Mouse (Mus musculus): ENCODE results near the gene Rtkn2.

Gene Rtkn2

DNA sequence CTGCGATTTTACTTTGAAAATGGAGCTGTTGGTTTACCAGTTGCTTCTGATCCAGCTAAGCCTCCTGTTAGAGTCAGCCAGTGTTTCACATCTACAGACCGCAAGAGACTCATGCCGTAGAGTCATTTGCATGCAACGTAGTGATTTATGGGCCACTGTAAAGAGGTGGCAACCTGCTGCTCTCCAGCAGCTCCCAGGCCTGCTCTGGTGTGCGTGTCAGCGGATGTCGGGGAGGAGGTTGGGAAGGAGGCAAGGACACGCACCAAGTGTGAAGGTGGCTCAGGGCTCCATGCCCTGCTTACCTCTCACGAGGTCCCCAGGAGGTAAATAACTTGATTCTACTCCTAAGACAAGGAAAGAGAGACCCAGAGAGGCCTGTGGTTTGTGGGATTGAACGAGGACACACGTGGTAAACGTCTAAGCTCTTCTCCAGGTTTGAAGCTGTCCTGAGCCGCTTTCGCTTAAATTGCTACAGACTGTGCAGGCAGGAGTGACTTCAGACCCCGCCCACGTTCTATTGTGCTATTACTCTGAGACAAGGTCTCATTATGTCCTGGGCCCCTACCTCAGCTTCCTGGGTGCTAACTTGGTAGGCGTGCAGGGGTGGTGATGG, 57.1 kb downstream of the Rtkn2 start:
- ATAC-seq (ENCODE audit: insufficient number of reproducible peaks, low FRiP score, low TSS enrichment), result no peak

DNA sequence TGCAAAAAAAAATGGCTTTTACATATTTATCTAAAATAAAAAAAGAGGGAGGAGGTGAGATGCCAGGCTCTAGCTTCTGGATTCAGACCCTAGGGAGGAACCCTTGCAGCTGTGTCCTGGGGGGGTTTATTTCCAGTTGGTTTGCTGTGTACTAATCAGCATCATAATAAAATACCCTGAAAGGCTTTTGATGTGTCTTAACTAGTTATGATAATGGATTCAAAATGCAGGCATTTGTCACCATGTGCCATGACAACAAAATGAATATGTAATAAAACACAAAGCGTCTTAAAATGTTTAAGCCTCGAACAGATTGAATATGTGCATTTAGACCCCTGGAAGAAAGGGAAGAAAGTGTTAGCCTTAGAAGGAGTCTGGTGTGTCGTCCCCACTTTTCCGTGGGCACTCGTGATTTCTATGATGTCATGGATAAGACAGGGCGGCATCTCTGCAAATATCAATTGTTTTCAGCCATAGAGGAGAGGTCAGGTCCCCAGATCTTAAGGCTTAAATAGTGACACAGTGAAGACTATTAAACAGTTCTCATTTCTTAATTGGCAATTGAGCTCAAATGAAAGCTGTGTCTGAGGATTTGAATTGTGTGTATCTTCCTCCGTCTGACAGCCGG, 59.7 kb downstream of the Rtkn2 start:
- no peak for ATAC-seq (ENCODE audit: insufficient number of reproducible peaks, low FRiP score, low TSS enrichment)

DNA sequence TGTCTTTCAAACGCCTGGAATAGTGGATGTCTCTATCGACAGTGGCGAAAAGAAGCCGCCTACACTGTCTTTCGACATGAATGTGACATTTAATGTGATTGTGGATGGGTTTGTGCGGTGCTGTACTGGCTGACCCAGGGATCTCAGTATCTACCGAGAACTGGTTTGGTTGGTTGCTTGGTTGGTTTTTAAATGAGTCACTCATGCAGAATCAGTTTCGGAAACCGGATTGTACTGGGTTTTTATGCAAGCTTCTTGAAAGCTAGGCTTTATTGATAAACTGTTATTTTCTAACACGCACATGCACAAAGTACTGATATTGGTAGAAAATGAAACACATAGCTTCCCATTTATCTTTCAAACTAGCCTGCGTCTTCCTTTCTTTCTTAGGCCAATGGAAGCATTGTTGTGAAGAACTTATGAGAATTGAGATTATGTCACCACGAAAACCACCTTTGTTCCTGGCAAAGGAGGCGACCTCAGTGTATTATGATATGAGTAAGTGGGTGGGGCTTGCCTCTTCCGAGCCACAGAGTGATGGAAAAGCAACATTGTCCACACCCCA, 60.4 kb downstream of the Rtkn2 start:
- ATAC-seq (ENCODE audit: insufficient number of reproducible peaks, low FRiP score, low TSS enrichment), result no peak

DNA sequence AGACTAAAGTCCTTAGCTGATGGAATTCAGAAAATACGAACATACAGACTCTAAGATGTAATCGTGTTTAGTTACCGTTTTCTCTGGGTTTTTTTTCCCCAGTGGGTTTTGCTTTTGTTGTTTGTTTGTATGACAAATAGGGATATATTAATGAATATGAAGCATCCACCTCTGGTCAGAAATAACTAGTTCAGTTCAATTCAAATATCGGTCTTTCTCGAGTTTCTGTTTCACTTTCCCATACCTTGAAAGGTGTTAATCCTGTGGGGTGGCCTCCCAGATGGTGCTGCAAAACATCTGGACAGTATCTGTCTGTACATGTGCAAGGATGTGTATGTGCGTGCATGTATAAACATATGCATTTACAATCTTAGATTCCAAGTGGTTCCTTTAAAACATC, 61.0 kb downstream of the Rtkn2 start:
- no peak for ATAC-seq (ENCODE audit: insufficient number of reproducible peaks, low FRiP score, low TSS enrichment)

DNA sequence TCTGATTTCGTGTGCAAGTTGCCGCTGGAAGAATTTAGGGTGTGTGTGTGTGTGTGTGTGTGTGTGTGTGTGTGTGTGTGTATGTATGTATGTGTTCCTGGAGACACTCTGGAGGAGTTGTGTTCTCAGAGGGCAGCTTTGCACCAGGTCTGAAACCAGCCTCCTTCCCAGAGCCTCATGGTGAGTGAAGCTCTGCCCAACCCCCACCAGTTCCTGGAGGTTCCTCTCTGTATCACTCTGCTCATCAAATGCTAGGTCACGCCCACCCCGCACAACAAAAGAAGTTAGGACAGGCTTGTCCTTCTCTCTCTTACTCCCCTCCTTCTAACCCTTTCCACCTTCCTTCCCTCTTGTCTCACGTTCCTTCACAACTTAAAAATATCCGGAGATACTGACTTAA, 64.6 kb downstream of the Rtkn2 start:
- no peak for ATAC-seq (ENCODE audit: insufficient number of reproducible peaks, low FRiP score, low TSS enrichment)

DNA sequence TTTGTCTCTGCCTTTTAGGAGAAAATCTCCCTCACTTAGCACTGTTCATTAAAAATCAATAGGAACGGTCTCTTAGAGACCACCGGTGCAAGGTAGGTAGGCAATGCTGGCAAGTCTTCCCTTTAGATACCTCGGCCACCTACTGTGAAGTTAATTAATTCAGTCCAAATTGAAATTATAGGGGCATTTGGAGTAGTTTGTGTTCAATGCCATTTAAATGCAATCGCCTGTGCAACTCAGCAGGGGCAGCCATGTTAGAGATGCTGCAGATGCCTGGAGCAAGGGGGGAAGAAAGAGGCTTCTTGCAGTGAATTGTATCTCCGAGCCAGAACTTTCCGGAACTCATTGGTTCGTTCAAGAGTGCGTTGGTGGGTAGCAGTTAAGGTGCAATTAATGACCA, 65.5 kb downstream of the Rtkn2 start:
- no peak for ATAC-seq (ENCODE audit: insufficient number of reproducible peaks, low FRiP score, low TSS enrichment)

DNA sequence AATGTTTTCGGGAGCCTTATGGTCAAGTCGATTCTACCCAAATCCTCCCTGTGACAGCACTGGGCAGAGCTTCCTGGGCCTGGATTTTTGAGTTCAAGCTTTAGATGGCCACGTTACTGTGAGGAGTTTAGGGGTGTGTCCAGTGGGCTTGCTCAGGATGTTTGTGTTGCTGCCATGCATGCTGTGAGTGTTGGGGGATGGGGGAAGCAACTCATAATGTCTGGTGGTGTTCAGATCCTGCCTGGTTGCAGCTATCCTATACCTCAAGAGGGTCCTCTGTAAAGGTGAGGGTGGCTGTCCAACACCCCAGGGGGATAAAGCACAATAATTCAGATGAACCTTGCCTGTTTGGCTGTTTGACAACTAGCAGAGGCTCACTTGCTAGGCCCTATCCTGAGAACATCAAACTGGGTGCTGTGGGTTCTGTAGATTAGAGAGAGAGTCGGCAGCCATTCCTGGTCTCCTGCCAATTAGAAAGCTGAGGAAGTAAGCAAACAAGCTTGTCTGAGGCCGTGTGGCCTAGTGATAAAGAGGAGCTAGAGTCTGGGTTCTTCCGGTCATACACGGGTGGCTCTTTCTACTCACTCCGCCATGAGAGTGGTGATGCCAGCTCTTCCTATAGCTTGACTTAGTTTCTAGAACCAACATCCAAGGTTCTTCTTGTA, 69.4 kb downstream of the Rtkn2 start:
- no peak for ATAC-seq (ENCODE audit: insufficient number of reproducible peaks, low FRiP score, low TSS enrichment)

DNA sequence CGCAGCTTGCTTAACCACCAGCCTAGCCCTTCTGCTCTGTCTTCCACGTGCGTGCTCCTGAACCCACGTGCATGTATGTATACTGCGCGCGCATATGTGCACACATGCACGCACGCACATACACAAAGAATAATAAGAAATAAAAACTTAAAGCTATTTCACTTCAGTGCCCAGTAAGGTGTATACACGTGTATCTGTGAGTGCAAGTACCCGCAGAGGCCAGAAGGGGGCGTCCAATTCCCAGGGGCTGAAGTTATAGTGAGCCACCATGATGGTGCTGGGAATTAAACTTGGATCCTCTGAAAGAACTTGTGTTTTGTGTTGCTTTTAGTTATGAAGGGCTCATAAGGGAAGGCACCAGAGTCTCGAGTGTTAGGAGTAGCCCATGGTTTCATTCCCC, 71.5 kb downstream of the Rtkn2 start:
- ATAC-seq (ENCODE audit: insufficient number of reproducible peaks, low FRiP score, low TSS enrichment), result no peak

DNA sequence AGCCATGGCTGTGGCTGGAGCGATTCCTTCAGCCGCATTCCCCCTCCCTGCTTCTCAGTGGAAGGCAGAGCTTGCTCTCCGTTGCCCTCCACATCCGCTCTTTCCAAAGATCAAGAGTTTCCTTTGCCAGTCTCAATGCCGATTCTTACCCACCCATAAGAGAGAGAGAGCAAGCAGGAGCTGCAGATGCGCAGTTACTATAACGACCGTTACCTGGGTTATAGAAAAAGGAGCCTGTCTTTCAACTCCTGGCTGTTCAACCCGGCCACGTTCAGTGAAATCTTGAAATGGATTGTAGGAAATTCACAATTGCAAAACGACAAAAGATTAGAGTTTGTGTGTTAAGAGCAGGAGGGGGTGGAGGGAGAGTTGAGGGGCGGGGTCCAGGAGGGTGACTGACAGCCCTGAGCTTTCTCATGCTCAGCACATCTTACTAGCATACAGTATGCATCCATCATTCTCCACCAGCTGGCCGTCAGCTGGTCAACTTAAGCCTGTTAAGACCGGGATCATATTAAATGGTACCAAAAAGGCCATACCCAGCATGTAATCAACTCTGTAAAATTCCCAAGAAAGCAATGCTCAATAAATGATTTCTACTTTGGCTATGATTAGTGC, 72.1 kb downstream of the Rtkn2 start:
- no peak for ATAC-seq (ENCODE audit: insufficient number of reproducible peaks, low FRiP score, low TSS enrichment)

DNA sequence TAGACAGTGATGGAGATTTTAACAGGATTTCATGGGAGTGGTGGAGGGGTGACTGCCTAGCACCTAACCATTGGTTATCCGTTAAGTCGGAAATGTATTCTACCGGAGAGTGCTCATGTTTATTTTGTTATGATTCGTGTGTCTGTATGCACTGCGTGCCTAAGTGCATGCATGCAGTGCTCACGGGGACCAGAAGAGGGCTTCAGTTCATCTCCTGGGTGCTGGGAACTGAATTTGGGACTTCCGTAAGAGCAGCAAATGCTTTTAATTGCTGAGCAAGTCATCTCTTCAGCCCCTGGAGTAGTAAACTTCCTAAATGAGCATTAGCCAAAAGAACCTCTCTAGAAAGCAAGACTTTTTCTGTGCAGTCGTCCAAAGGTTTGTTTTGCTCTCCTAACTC, 72.9 kb downstream of the Rtkn2 start:
- no peak for ATAC-seq (ENCODE audit: insufficient number of reproducible peaks, low FRiP score, low TSS enrichment)

DNA sequence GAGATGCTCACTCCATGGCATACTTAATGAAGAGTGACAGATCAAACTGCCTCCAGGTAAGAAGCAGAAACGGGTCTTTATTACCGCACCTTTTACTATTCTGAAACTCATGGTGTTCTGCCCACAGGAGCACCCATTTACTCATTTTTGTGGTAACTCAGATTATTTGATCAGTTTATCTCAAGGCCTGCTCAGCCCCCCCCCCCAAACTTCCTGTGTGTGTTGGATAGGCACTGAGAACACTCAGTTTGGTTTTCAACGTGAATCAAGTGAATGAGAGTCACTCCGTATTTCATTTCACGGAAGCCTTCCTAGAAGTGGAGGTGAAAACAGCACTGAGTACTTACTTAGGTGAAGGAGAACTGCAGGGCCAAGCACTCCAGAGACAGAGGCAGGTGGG, 74.8 kb downstream of the Rtkn2 start:
- ATAC-seq (ENCODE audit: insufficient number of reproducible peaks, low FRiP score, low TSS enrichment), result no peak

DNA sequence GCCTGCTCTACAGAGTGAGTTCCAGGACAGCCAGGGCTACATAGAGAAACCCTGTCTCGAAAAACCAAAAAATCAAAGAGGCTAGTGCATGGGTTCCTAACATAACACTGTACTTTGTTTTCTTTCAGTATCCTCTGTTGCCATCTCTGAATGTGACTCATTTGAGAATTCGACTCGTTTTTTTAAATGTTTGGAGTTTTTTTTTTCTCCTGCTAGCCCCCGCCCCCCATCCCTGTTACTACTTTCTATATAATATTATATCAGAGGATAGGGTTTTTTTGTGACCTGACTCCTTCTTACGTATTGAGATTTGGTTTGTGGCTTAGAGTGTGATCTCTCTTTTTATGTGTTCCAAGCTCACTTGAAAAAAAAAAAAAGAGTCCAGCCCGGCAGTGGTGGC, 75.3 kb downstream of the Rtkn2 start:
- no peak for ATAC-seq (ENCODE audit: insufficient number of reproducible peaks, low FRiP score, low TSS enrichment)

DNA sequence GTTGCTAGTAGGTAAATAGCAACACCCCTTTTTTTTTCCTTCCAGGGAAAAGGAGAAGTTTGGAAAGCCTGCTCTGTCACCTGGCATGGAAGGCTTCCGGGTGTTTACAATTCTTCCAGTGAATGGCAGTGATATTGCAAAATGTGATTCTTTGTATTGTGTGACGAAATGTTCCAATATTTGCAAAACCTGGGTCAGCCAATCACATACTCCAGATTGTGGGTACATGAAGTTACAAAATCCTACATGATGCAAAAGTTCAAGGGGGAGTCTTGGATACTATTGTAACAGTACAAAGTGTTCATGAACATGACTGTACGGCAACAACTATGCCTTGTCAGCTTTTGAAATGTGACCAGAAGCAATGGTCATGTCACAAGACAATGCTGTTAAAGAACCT, 78.5 kb downstream of the Rtkn2 start:
- no peak for ATAC-seq (ENCODE audit: insufficient number of reproducible peaks, low FRiP score, low TSS enrichment)

DNA sequence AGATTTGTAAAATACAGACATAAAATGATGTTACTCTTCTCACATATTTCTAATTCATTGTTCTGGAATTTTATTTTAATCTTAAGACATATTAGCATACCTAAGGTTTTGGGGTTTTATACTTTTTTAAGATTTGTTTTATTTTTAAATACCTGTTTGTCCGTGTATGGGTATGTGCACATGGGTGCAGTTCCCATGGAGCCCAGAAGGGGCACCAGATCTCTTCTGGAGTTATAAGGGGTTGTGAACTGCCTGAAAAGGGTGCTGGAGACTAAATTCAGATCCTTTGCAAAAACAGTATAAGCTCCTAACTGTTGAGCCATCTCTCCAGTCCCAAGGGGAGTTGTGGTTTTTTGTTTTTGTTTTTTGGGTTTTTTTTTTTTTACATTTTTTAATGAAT, 79.0 kb downstream of the Rtkn2 start:
- ATAC-seq (ENCODE audit: insufficient number of reproducible peaks, low FRiP score, low TSS enrichment), result no peak

DNA sequence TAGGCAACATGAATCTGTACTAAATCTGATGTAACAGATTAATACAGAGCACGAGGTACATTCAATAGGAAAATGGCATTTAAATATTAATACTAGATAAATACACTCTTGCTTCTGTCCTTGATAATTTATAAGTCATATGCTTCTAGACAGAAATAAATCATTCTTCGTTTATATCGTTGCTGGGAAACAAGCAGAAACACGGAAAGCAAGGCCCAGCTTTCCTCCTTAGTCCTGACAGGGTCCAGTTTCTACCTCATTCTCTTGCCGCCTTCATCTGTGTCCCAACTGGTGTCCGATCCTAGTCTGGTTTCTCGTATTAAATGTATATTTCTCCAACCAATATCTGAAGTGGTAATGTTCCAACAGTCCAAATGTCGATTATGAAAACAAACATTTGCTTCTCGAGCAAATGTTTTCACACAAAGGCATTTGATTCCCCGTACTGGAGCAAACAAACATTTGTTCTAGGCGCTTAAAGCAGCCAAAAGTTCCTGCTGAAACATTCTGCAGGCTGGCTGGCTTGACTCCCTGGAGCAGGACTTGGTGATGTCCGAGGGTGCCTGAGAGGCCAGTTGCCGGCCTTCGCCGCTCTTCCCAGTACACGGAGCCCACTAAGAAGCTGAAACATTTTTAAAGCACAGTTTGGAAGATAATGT, 81.3 kb downstream of the Rtkn2 start:
- ATAC-seq (ENCODE audit: insufficient number of reproducible peaks, low FRiP score, low TSS enrichment), result no peak

DNA sequence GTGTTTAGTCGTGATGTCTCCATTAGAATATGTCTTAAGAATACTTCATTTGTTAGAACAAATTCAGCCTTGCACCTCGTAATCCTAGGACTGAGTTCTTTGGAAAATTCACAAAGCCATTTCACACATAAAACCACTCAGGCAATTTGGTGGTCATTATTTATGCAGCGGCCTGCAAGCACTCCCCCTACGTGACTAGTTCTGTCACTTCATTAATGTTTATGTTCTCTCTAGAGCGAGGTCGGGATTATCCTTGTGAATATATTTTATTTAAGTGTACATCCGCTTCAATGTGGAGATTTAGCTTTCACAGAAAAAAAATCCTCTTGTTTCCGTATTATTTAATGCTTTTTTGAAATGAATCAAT, 81.9 kb downstream of the Rtkn2 start:
- no peak for ATAC-seq (ENCODE audit: insufficient number of reproducible peaks, low FRiP score, low TSS enrichment)

DNA sequence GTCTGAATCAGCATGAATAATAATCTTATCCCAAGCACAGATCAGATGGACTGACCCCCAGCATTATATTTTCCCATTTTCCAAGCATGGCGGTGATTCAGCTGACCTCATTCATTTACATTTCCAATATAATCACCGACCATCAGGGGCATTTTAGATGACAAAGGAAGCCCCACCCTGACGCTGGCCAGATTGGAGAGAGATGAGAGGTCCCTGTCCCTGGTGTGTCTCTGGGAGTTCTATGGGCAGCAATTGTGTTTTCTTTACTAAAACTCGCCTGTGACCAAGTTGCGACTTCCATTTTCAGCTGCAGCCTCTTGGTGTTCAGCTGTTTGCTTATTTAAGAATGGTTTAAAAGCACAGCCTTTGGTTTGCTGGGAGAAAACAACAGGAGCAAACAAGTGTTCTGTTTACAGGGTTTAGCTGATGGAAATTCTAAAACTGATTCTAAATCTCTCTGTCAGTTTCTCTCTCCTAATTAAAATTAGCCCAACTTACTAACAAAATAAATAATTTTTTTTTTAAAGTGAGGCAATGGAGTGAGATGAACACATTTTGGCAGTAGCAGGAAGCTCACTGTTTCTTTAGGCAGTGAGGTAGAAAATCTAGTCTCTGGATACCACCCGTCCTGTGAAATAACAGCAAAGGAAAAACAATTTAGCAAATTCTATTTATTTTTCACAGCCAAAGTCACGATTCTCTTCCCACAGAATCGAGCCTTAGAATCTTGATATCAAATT, 84.6 kb downstream of the Rtkn2 start:
- ATAC-seq (ENCODE audit: insufficient number of reproducible peaks, low FRiP score, low TSS enrichment), result no peak

DNA sequence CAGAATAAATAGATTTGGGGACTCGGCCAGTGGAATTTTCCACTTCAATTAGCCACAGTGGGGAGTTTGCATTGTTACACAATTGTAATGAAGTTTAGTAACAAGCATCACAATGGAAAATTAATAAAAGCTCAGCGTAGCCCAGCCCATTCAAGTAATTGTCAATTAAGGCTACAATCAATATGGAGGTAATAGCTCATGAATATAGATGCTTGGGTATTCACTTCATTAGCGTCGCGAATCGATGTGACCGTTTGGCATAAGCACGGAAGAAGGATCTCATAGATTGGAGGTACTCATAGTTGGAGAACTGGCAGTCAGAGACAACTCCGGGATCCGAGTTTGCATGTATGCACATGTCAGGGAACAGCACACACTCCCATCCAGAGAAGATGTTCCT, 85.2 kb downstream of the Rtkn2 start:
- no peak for ATAC-seq (ENCODE audit: insufficient number of reproducible peaks, low FRiP score, low TSS enrichment)

DNA sequence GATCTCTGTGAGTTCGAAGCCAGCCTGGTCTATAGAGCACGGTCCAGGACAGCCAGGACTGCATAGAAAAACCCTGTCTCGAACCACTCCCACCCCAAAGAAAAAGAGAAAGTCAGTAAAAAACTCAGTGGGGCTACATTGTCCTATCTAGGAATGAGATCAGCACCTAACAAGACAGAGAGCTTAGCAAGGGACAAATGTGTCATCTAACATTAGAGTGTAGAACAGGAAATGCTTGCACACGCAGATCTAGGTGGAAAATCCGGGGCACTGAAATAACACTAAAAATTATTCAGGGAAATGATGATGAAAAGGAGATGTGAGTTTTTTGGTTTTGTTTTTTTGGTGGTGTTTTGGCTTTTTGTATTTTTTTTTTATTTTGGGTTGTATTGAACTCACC, 86.8 kb downstream of the Rtkn2 start:
- no peak for ATAC-seq (ENCODE audit: insufficient number of reproducible peaks, low FRiP score, low TSS enrichment)

DNA sequence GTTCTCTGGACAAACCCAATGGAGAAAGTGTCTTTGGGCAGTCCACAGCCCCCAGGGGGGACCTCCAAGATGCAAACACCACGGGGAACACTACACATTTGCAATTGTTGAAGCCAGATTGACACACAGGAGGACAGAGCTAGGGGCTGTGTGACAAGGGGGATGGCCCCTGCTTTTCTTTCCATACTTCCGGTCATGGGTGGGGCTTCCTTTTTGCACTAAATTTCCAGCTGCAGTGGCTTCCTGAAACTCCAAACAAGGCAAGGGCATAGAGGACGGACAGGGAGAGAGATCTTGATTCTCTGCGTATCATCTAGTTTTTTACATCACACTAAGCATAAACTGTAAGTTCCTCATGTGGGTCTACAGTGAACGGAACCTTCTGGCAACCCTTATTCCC, 88.6 kb downstream of the Rtkn2 start:
- ATAC-seq (ENCODE audit: insufficient number of reproducible peaks, low FRiP score, low TSS enrichment), result no peak
